Mouse (Mus musculus) stomach, postnatal 0 days (tissue): ENCODE measurements around the gene Sult4a1.

Source experiments
- CTCF ChIP-seq: IDR thresholded peaks from 2 replicates; pipeline ENCODE4 v1.5.1; 2016; ENCODE audit warnings: antibody characterized with exemption, low read depth, mild to moderate bottlenecking, moderate library complexity
- EP300 ChIP-seq: optimal IDR thresholded peaks from 2 replicates; pipeline ENCODE3; 2016; ENCODE audit warnings: antibody characterized with exemption

- TF ChIP-seq CTCF = no peak
- no peak for TF ChIP-seq EP300
Observed at GRCm38 (mm10) chr15:84126447-84126846, 20.9 kb upstream of the Sult4a1 start.
